Mouse (Mus musculus): ENCODE data around the gene Ing1.

Ing1 gene

GRCm38 (mm10) chr8:11554799-11555719, at the start of gene Ing1:
Ing1 (plus strand) TSS chr8:11555571.
- peak; percentile 88 for DNase-seq (ENCODE audit: low read depth, low spot score)

- DNase-seq (ENCODE audit: low read depth, low spot score): no peak
Observed at GRCm38 (mm10) chr8:11506074-11506473, 49.3 kb upstream of the Ing1 start.

GRCm38 (mm10) chr8:11506802-11507201, 48.6 kb upstream of the Ing1 start:
- no peak for DNase-seq (ENCODE audit: low read depth, low spot score)

- no peak for DNase-seq (ENCODE audit: low read depth, low spot score)
Observed at GRCm38 (mm10) chr8:11508880-11509279, 46.5 kb upstream of the Ing1 start.

GRCm38 (mm10) chr8:11510971-11511370, 44.4 kb upstream of the Ing1 start:
- no peak for DNase-seq (ENCODE audit: low read depth, low spot score)

- no peak for DNase-seq (ENCODE audit: low read depth, low spot score)
Observed at GRCm38 (mm10) chr8:11512711-11513110, 42.7 kb upstream of the Ing1 start.

GRCm38 (mm10) chr8:11513247-11513646, 42.1 kb upstream of the Ing1 start:
- no peak for DNase-seq (ENCODE audit: low read depth, low spot score)

- DNase-seq (ENCODE audit: low read depth, low spot score): no peak
Observed at GRCm38 (mm10) chr8:11516292-11516691, 39.1 kb upstream of the Ing1 start.

- no peak for DNase-seq (ENCODE audit: low read depth, low spot score)
Observed at GRCm38 (mm10) chr8:11517366-11518055, 37.9 kb upstream of the Ing1 start.

- no peak for DNase-seq (ENCODE audit: low read depth, low spot score)
Observed at GRCm38 (mm10) chr8:11518056-11518396, 37.3 kb upstream of the Ing1 start.

GRCm38 (mm10) chr8:11518676-11519075, 36.7 kb upstream of the Ing1 start:
- DNase-seq (ENCODE audit: low read depth, low spot score): no peak

GRCm38 (mm10) chr8:11523331-11523730, 32.0 kb upstream of the Ing1 start:
- DNase-seq (ENCODE audit: low read depth, low spot score): no peak

- DNase-seq (ENCODE audit: low read depth, low spot score): no peak
Observed at GRCm38 (mm10) chr8:11530155-11530770, 25.1 kb upstream of the Ing1 start.

GRCm38 (mm10) chr8:11530849-11531248, 24.5 kb upstream of the Ing1 start:
- no peak for DNase-seq (ENCODE audit: low read depth, low spot score)

- no peak for DNase-seq (ENCODE audit: low read depth, low spot score)
Observed at GRCm38 (mm10) chr8:11534494-11534893, 20.9 kb upstream of the Ing1 start.

- no peak for DNase-seq (ENCODE audit: low read depth, low spot score)
Observed at GRCm38 (mm10) chr8:11539049-11539448, 16.3 kb upstream of the Ing1 start.

- DNase-seq (ENCODE audit: low read depth, low spot score): no peak
Observed at GRCm38 (mm10) chr8:11540182-11540581, 15.2 kb upstream of the Ing1 start.

GRCm38 (mm10) chr8:11542031-11542430, 13.3 kb upstream of the Ing1 start:
- DNase-seq (ENCODE audit: low read depth, low spot score): no peak

- DNase-seq (ENCODE audit: low read depth, low spot score): no peak
Observed at GRCm38 (mm10) chr8:11542866-11543265, 12.5 kb upstream of the Ing1 start.

GRCm38 (mm10) chr8:11544386-11544785, 11.0 kb upstream of the Ing1 start:
- no peak for DNase-seq (ENCODE audit: low read depth, low spot score)

- DNase-seq (ENCODE audit: low read depth, low spot score): no peak
Observed at GRCm38 (mm10) chr8:11547063-11547462, 8.3 kb upstream of the Ing1 start.

- no peak for DNase-seq (ENCODE audit: low read depth, low spot score)
Observed at GRCm38 (mm10) chr8:11549706-11550105, 5.7 kb upstream of the Ing1 start.

Data from retina, adult 2 months (tissue).